Comparison of ENCODE assay signal across 9 mouse cellular contexts in the genomic region with DNA sequence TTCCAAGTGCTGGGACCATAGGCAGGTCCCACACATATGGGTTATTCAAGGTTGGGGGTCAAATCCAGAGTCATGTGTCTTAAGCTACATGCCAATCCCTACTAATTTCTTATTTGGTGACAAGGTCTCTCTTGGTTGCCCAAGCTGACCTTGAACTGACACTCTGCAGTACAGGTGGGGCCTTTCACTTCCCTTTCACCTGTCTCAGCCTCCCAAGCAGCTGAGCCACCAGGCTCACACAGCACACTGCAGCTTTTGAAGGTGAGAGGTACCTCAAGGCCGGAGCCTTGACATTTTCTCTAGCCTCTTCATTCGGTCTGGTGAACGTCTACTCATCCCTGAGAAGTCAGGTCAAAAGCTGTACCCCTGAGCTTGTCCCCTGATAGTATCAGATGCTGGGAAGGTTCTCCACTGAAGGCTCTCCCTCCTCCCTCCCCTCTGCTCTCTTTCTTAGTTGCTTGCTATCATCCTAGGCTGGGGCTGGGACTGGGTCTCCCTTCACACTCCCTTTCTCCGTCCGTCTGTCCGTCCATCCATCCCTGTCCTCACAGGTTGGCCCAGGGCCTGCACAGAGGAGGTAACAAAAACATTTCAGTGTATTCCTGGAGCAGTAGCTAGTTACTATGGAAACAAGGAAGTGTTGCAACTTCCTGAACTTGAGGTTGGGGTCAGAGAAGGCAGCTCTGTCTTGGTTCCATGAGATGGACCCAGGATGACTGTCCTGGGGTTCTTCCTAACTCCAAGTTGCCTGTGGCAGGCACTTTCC. TPM values are rescaled to one million over a fixed set of nuclear protein-coding genes. Genes with fewer than 3 reads are reported as not detected.
DNase-seq lines count a peak whose midpoint lies in the region; ATAC-seq and TF ChIP-seq lines count a peak whose summit lies in the region.
"Had no signal": no experiment of that assay in that cellular context is flagged by ENCODE, and none has a peak within 500 bp of the region (broad histone marks: within the 10 kb centered on the region; RNA-seq: fewer than 3 reads in every experiment).

No protein-coding gene starts in this region.

- no peak overlapping the region for H3K4me2 ChIP-seq in CH12.LX (ENCODE audit: insufficient read depth, low read depth, poor library complexity, severe bottlenecking)
- no peak overlapping the region for H3K4me2 ChIP-seq in lung, postnatal 0 days (replicated peaks; ENCODE audit: low read depth, low read length)
- H3K4me2 ChIP-seq: embryonic facial prominence, embryonic 12.5 days had no signal

- H3K4me1 ChIP-seq in CH12.LX (ENCODE audit: control insufficient read depth in 1 of 2, insufficient read depth in 2 of 2) = peaks cover 69 to 92% of the 10 kb centered on the region in 2 experiments
- peaks cover 52% of the 10 kb centered on the region for H3K4me1 ChIP-seq in lung, postnatal 0 days (ENCODE audit: insufficient read depth, low read depth, low read length)

- peak overlapping the region; percentile 92 for H3K27ac ChIP-seq in CH12.LX (ENCODE audit: insufficient read depth, low read depth)
- 0 out of 2 replicates have a peak overlapping the region, but pooled peaks have one; percentile 47 for H3K27ac ChIP-seq in lung, postnatal 0 days (ENCODE audit: low read length)

- TF ChIP-seq CTCF in CH12.LX (conservative IDR thresholded peaks at IDR 0.05 in 1 of 2, IDR thresholded peaks at IDR 0.05 in 1 of 2; ENCODE audit: low read depth in 2 of 2, low read length in 2 of 2) = no peak
- TF ChIP-seq CTCF in lung, postnatal 0 days (IDR thresholded peaks at IDR 0.05) = no peak

- no peak overlapping the region for H3K4me3 ChIP-seq in CH12.LX (replicated peaks in 1 of 3; ENCODE audit: low read depth in 2 of 3, low read length in 2 of 3, poor library complexity in 1 of 3)
- no peak overlapping the region for H3K4me3 ChIP-seq in lung, postnatal 0 days (ENCODE audit: low read depth, low read length)
- H3K4me3 ChIP-seq: embryonic facial prominence, embryonic 12.5 days had no signal

- TF ChIP-seq POLR2A in CH12.LX (IDR thresholded peaks at IDR 0.05; ENCODE audit: low read depth, low read length) = no peak

- DNase-seq in heart, adult 18-20 months = peak; percentile 78 to 80
- DNase-seq in heart, postnatal 25 days (ENCODE audit: low spot score) = no peak
- no peak for DNase-seq in CH12.LX (ENCODE audit: extremely low read depth)
- DNase-seq in lung, postnatal 0 days (ENCODE audit: low spot score) = peak; percentile 73
- DNase-seq in frontal cortex, adult 2 months (ENCODE audit: extremely low spot score in 1 of 2, low spot score in 1 of 2) = no peak
- no peak for DNase-seq in urinary bladder, postnatal 25 days (ENCODE audit: low spot score)
- DNase-seq in adrenal gland, postnatal 4 days (ENCODE audit: low spot score in 2 of 2) = no peak

- H3K79me2 ChIP-seq in CH12.LX (replicated peaks; ENCODE audit: control insufficient read depth, extremely low read depth, insufficient read depth, poor library complexity, severe bottlenecking) = peaks cover 50% of the 10 kb centered on the region

- 32% methylated on average over 6 of the region's 6 CpGs for WGBS in lung, postnatal 0 days

- no peaks in the 10 kb centered on the region for H3K27me3 ChIP-seq in CH12.LX (replicated peaks)
- no peaks in the 10 kb centered on the region for H3K27me3 ChIP-seq in lung, postnatal 0 days (replicated peaks; ENCODE audit: insufficient read depth, low read length)
- H3K27me3 ChIP-seq: embryonic facial prominence, embryonic 12.5 days had no signal

- TF ChIP-seq RAD21 in CH12.LX (IDR thresholded peaks at IDR 0.05; ENCODE audit: low read depth, low read length) = no peak

- ATAC-seq in inflammation-experienced regulatory T-cells, adult 6 months = peak; percentile 11
- ATAC-seq in lung, postnatal 0 days = peak; percentile 49

- dilution Hi-C loops in CH12.LX (cut with MboI; ENCODE audit: extremely low pct_ligation_motif_present, extremely low pct_unique_long_range_greater_than_20kb, low sequenced_read_pairs) = no loop called here

- H3K9ac ChIP-seq in CH12.LX (ENCODE audit: insufficient read depth, low read depth) = no peak overlapping the region
- H3K9ac ChIP-seq in lung, postnatal 0 days (replicated peaks; ENCODE audit: low read depth) = no peak overlapping the region
- H3K9ac ChIP-seq: embryonic facial prominence, embryonic 12.5 days had no signal

- no peak for TF ChIP-seq EP300 in CH12.LX (IDR thresholded peaks at IDR 0.05; ENCODE audit: low read length)
- peak; percentile 51; the same call in 1 of the 2 replicates for TF ChIP-seq EP300 in lung, postnatal 0 days (IDR thresholded peaks at IDR 0.05)

- intact Hi-C loops in heart, postnatal 25 days (cut with DNase I) = no loop called here

- peaks cover 0 to 13% of the 10 kb centered on the region in 2 experiments for H3K36me3 ChIP-seq in CH12.LX (replicated peaks in 1 of 2; ENCODE audit: control insufficient read depth in 1 of 2, insufficient read depth in 1 of 2, low read length in 1 of 2)
- H3K36me3 ChIP-seq in lung, postnatal 0 days (ENCODE audit: insufficient read depth, low read length) = no peaks in the 10 kb centered on the region; the same call in none of the 2 replicates

- H3K9me3 ChIP-seq in CH12.LX (replicated peaks; ENCODE audit: low read length) = no peaks in the 10 kb centered on the region
- H3K9me3 ChIP-seq in lung, postnatal 0 days (ENCODE audit: low read length) = no peaks in the 10 kb centered on the region
- H3K9me3 ChIP-seq: embryonic facial prominence, embryonic 12.5 days had no signal

- in situ Hi-C loops in CH12.LX (cut with MboI; ENCODE audit: low pct_ligation_motif_present, low pct_unique_long_range_greater_than_20kb, low sequenced_read_pairs) = loop anchor here (10.0 to 25.0 kb wide), 2 partner anchors 357 to 985 kb away; a partner anchor contains a TSS

TF ChIP-seq in CH12.LX, 34 proteins besides CTCF, POLR2A, EP300 and RAD21:
- TF ChIP-seq JUN (IDR thresholded peaks at IDR 0.05; ENCODE audit: insufficient read depth, low read depth, low read length) (no peak), PAX5 (IDR thresholded peaks at IDR 0.05; ENCODE audit: low read length) (no peak), IRF4 (IDR thresholded peaks at IDR 0.05; ENCODE audit: low read depth, low read length) (peak; percentile 46), GABPA (IDR thresholded peaks at IDR 0.05; ENCODE audit: insufficient replicate concordance, low read depth, low read length) (no peak), CHD2 (IDR thresholded peaks at IDR 0.05; ENCODE audit: low read length) (no peak), ZMIZ1 (IDR thresholded peaks at IDR 0.05; ENCODE audit: low read depth, low read length) (no peak), ZKSCAN1 (IDR thresholded peaks at IDR 0.05; ENCODE audit: borderline replicate concordance, low read depth, low read length) (no peak), E2F4 (IDR thresholded peaks at IDR 0.05; ENCODE audit: insufficient replicate concordance, low read depth, low read length) (no peak), MEF2A (IDR thresholded peaks at IDR 0.05; ENCODE audit: borderline replicate concordance, low read depth, low read length) (no peak), NELFE (IDR thresholded peaks at IDR 0.05; ENCODE audit: low read depth, low read length) (no peak), USF1 (IDR thresholded peaks at IDR 0.05; ENCODE audit: low read depth, low read length) (no peak), HCFC1 (IDR thresholded peaks at IDR 0.05; ENCODE audit: low read depth, low read length) (no peak), TCF12 (IDR thresholded peaks at IDR 0.05; ENCODE audit: low read depth, low read length) (peak; percentile 34; the same call in 1 of the 2 replicates)
TF ChIP-seq in CH12.LX: peak in this region for 2.

RNA-seq across cellular contexts. Expression of a gene that starts 13.3 kb away (rescaled TPM):
- 10 to 100 TPM; 32.5 to 38.5 TPM for total RNA-seq in heart, adult 18-20 months (2021)
- 10 to 100 TPM; 40.2 to 49.9 TPM for total RNA-seq in heart, postnatal 25 days (2021)
- total RNA-seq in CH12.LX (2012; rRNA removed) (9.6 and 11.1 TPM in 2 replicates), CH12.LX (2014; rRNA removed) (2.0 and 3.7 TPM in 2 replicates)
- polyA plus RNA-seq in CH12.LX (2012; ENCODE audit: insufficient read length, low read depth) = 31.9 and 45.8 TPM in 2 replicates
- 10 to 100 TPM; 24.5 to 30.1 (median 26.1) TPM for polyA plus RNA-seq in inflammation-experienced regulatory T-cells, adult 6 months (2017; shearing (Covaris generic))
- polyA plus RNA-seq in lung, postnatal 0 days (2015; fragmentation: Nextera tagmentation; extraction: Ambion mirVana) = 18.0 and 20.2 TPM in 2 replicates
- polyA plus RNA-seq in frontal cortex, adult 2 months (2012; rRNA removed) = 39.1 and 45.9 TPM in 2 replicates
- total RNA-seq in adrenal gland, postnatal 4 days (2021) = 100 to 1,000 TPM; 105 to 122 TPM

Comparison
In these comparisons a context has a peak if more than half of its experiments do, and no peak if none do; other contexts are left out.
1. DNase-seq: peak in heart, adult 18-20 months (2 of 2) and lung, postnatal 0 days (single experiment); none in heart, postnatal 25 days (single experiment), CH12.LX (single experiment), frontal cortex, adult 2 months (0 of 2), urinary bladder, postnatal 25 days (single experiment) and adrenal gland, postnatal 4 days (0 of 2).